Mouse (Mus musculus): ENCODE data around the gene Ugt1a2.
A peak's percentile ranks its signal among the peaks of the same experiment; 100 is the strongest.
"Not testable (repeated sequence)": the region's sequence is repeated elsewhere in the genome, so short reads cannot be mapped to it uniquely, and the experiment has no call there.

The Ugt1a2 gene

DNA sequence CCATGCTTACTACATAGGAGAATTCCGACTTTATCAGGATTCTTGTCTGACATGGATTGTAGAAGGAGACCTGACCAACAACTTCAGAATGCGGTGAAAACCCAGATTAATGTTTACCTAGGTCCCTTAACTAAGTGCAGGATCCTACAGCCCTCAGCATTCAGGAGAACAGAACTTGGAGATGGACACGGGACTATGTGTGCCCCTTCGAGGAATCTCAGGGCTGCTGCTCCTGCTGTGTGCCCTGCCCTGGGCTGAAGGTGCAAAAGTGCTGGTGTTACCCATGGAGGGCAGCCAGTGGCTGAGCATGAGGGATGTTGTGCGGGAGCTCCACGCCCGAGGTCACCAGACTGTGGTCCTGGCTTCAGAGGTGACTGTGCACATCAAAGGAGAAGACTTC, at the start of gene Ugt1a2:
Ugt1a2 (plus strand) TSS at position 146 of the 400 bp plus-strand sequence.
- DNase-seq = no peak

DNA sequence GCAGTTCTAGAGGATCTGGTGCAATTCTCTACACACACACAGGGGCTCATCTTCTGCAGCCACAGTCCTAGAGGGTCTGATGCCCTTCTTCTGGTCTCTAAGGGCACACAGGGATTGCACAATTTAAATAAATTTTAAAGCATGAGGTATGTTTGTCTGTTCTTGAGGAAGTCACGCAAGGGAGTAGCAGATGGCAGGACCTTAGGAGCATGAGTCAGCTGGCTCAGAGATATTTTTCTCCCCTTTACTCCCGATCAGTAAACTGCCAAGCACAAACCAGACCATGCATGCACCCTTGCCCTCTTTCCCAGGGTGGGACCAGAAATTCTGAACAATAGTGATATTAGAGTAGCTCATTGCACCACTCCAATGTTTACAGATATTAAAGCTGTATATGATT, 42.0 kb upstream of the Ugt1a2 start:
- DNase-seq = no peak

DNA sequence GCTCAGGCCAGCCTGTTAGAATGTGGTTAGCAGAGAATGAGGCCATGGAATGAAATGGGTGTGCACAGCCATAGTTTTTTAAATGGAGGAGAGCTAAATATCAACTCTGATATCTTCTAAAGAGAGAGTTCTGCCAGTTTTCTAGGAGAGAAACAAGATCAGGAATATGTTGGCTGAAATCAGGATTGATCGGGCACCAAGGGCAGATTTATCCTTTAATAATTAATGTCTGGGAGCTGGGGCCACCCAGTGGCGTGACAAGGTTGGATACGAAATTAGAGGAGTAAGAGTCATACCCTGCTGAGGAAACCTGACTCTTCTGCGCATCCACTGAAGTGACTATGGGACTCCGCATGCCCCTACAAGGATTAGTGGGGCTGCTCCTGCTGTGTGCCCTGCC, 34.7 kb upstream of the Ugt1a2 start, which contains the start of gene Ugt1a5:
Ugt1a5 (plus strand) TSS at position 302 of the 400 bp plus-strand sequence.
- DNase-seq = no peak

GRCm38 (mm10) chr1:88172190-88172589, 28.2 kb upstream of the Ugt1a2 start:
- not testable (repeated sequence) for DNase-seq

DNA sequence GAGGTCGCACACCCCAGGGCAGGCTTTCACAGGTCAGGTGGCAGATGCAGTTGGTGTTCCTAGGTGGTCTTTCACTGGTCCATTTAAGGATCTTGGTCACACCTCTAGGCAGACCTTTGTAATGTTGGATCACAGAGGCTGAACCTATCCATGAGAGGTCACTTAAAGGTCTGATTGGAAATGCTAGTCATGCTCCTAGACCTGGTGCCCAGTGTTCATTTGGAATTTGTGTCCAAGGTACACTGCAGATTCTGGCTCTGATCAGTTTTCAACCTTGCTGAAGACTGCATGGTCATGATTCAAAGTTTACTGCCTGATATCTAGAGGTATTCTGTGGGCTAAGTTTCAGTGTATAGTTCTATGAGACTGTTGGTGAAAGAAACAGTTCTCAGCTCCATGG, 20.7 kb upstream of the Ugt1a2 start:
- no peak for DNase-seq

- no peak for DNase-seq
Observed at GRCm38 (mm10) chr1:88186325-88186935, 14.0 kb upstream of the Ugt1a2 start.

GRCm38 (mm10) chr1:88192136-88192535, 8.3 kb upstream of the Ugt1a2 start:
- DNase-seq = no peak

DNA sequence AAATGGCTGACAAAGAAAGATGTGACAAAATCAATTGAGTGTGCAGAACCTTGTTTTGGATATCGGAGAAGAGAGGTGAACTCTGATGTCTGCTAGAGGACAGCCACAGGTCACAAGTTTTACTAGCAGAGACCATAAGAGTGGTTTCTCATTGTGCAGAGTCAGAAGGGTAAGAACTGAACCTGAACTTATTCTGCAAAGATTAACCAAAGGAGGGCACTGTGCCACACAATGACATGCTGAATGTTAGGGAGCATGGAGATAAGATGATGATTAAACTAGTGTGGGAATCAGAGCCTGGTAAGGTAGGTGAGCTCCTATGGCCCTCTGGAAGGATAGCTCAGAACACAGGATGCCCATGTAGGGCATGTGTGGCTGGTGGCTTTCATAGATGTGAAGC, 4.7 kb upstream of the Ugt1a2 start:
- DNase-seq = no peak

- DNase-seq = no peak
Observed at GRCm38 (mm10) chr1:88197443-88197842, 3.0 kb upstream of the Ugt1a2 start.

DNA sequence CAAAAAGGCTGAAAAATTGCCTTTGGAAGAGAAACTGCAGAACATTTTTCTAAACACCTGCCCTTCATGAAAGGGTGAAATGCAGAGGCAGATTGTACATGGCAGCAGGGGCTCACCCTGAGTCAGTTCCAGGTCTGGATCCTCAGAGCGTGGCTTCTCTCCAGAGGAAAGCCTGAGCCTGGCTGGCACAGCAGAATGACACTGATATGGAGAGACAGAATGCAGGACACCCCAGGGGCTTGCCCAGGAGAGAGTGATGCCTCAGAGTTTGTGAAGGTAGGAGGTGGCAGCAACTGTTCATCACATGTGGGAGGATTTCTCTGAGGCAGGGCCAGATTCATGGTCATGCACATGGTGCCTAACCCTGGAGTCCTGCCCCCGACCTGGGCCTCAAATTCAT, 405 bp upstream of the Ugt1a2 start:
- DNase-seq = peak; percentile 59 to 64

- peak; percentile 92 to 94 for DNase-seq
Observed at GRCm38 (mm10) chr1:88205294-88205922, 5.0 kb downstream of the Ugt1a2 start, which contains the start of gene Dnajb3. Gene Dnajb3 (minus strand): TSS chr1:88205782.

DNA sequence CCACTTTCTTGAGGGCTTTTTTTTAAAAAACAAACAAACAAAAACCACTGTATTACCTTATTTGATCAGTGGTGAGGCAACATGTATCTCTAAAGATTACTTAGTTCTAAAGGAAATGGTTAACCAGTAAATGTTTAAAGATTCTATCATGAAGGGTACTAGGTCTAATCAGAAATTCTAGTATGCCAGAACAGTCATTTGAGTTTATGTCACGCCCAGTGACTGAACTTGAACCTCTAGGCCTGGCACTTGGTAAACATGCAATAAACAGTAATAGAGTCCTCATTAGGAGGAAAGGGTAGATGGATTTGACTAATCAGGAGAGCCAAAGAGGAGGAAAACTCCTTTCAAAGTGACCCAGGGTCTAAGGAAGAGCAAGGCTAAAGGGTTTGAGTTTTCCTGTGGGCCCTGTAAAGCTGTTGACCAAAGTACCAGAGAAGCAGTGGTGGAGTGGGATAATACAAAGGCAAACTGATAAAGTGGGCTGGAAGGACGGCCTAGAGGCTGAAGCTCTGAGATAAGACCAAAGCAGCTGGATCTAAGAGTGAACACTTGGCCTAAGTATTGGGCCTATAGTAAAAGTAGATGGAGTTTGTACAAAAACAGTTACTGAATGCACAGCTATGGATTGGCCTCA, 6.6 kb downstream of the Ugt1a2 start:
- no peak for DNase-seq

GRCm38 (mm10) chr1:88211812-88212211, 11.4 kb downstream of the Ugt1a2 start, which contains the start of gene Ugt1a1:
Gene Ugt1a1 (plus strand): TSS chr1:88211959.
- peak in 1 of 2 experiments; percentile 5 for DNase-seq

DNA sequence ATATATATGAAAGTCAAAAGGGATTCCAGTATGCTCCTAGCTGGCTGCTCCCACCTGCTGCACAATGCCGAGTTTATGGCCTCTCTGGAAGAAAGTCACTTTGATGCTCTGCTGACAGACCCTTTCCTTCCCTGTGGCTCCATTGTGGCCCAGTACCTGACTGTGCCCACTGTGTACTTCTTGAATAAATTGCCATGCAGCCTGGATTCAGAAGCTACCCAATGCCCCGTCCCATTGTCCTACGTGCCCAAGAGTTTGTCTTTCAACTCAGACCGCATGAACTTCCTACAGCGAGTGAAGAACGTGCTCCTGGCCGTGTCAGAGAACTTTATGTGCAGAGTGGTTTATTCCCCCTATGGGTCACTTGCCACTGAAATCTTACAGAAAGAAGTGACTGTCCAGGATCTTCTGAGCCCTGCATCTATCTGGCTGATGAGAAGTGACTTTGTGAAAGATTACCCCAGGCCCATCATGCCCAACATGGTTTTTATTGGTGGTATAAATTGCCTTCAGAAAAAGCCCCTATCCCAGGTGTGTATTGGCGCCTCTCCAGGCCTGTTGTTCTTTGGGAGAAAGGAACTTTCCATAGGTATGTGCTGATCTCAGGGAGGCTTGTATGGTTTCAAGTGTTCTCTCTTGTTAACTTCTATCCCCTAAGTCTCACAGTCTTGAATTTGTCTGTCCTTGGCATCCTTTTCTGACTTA, 12.1 kb downstream of the Ugt1a2 start:
- peak; percentile 14 to 19 for DNase-seq

- DNase-seq = no peak
Observed at GRCm38 (mm10) chr1:88213061-88213460, 12.7 kb downstream of the Ugt1a2 start.

DNA sequence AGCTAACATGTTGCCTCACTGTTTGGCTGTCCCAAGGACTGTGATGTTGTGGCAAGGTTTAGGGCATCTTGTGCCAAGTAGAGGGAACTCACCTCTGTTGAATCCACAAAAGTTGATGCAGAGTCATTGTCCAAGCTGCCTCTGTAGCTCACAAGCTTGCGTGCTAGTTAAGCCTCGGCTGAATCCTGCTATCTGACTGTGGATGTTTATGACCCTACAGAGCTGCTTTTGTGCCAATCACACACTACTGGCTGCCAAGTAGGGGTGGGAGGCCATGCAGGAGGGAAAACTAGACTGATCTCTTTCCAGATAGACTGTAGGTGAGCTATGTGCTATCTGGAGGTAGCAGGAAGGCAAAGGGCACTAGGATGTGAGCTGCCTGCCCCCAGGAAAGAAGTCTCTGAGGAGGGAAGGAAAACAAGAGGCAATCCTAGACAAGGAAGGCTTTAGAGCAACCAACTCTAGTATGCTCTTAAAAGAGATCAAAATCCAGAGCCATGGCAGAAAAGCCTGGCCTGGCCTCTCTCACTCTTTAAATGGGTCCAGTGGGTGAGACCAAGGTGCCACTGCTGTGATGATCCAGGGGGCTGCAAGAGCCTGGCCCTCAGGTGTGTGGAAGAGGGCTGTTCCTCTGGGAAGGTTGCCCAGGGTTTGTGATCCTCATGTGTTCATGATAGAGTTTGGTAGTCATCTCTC, 13.5 kb downstream of the Ugt1a2 start:
- peak; percentile 15 to 29 for DNase-seq

DNA sequence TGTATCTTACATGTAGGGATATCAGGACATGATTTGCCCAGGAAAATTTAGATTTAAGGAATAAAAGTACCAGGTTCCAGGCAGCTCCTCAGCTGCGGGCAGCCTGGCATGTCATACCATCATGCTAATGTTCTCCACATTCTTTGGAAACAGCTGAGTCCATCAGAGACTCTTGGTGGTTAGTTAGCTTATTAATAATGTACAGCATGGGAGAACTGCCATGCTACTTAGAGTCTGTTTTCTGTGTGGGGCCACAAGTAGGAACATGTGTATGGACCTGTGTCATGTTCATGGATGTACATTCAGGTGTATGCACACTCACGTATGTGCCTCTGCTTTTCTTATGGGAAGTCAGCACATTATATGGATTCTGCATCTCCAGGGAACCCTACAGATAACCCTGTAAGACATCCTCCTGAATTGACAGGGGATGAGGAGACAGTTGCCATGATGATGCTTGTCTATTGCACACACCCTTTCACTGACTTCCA, 14.1 kb downstream of the Ugt1a2 start:
- no peak for DNase-seq

GRCm38 (mm10) chr1:88215466-88216380, 15.3 kb downstream of the Ugt1a2 start:
- no peak for DNase-seq

DNA sequence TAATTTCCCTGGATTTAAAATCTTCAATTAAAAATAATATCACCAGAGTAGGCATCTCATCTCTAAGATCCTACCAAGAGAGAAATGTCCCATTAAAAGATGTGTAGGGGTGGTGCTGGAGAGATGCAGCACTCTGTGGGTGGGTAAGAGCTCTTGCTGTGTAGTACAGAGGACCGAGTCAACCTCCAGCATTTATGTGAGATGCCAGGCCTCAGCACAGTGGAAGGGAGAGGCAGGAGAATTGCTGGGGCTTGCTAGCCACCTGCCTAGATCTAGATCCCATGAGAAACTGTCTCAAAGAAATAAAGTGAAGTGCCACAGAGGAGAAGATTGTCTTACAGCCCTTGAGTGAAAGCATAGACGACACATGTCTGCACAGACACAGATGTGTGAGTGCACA, 16.1 kb downstream of the Ugt1a2 start:
- no peak for DNase-seq

DNA sequence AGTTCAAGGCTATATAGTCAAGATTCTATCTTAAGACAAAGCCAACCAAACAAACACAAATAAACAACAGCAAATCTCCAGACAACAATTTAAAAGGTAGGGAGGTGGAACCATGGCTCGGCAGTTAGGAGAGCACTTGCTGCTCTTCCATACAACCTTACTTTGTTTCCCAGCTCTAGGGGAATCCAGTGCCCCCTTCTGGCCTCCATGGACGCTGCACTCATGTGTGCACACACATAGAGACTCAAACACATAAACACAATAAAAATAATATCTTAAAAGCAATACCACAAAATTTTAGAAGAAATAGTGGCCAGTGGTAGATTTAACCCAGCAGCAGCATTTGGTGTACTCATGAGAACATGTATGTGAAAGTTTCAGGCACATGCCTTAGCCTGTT, 16.7 kb downstream of the Ugt1a2 start:
- DNase-seq = peak in 1 of 2 experiments; percentile 13

DNA sequence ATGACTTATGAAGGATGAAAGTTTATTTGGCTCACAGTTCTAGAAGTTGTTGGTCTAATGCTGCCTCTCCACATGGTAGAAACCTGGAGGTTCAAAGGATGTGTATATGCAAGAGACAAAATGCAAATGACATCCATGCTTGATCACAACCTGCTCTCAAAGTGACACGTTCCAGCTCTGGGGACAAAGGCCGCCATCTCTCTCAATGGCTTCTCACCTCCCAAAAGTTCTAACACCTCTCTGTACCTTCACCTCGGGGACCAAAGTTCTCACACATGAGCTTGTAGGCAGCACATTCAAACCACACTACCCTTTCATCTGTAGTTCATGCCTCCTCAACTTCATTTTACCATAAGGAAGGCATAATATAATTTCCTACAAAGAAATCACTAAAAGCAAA, 17.2 kb downstream of the Ugt1a2 start:
- no peak for DNase-seq

Data from cerebellum, postnatal 10 days (tissue).